Mouse (Mus musculus): ENCODE measurements around the gene Atp5s. TPM values are rescaled to one million over a fixed set of nuclear protein-coding genes. Genes with fewer than 3 reads are reported as not detected.

Gene Atp5s
- polyA plus RNA-seq, 1 experiment, result 17.4 TPM

GRCm38 (mm10) chr12:69760743-69761406 lies 36.1 kb downstream of the Atp5s start:
- TF ChIP-seq POLR2A (IDR thresholded peaks at IDR 0.05; ENCODE audit: borderline replicate concordance, extremely low read depth, insufficient read depth, insufficient read length, poor library complexity, severe bottlenecking), result no peak
- no peak for TF ChIP-seq CTCF (IDR thresholded peaks at IDR 0.05; ENCODE audit: borderline replicate concordance, extremely low read depth, insufficient read depth, insufficient read length)
- peak; percentile 52 for DNase-seq (ENCODE audit: low read depth)

- DNase-seq (ENCODE audit: low read depth), result no peak
- TF ChIP-seq CTCF (IDR thresholded peaks at IDR 0.05; ENCODE audit: borderline replicate concordance, extremely low read depth, insufficient read depth, insufficient read length) (no peak), POLR2A (IDR thresholded peaks at IDR 0.05; ENCODE audit: borderline replicate concordance, extremely low read depth, insufficient read depth, insufficient read length, poor library complexity, severe bottlenecking) (no peak)
Measured at GRCm38 (mm10) chr12:69761603-69762002, 36.9 kb downstream of the Atp5s start.

GRCm38 (mm10) chr12:69765543-69765942 lies 40.8 kb downstream of the Atp5s start:
- DNase-seq (ENCODE audit: low read depth), result peak; percentile 65
- TF ChIP-seq CTCF (IDR thresholded peaks at IDR 0.05; ENCODE audit: borderline replicate concordance, extremely low read depth, insufficient read depth, insufficient read length), result no peak
- TF ChIP-seq POLR2A (IDR thresholded peaks at IDR 0.05; ENCODE audit: borderline replicate concordance, extremely low read depth, insufficient read depth, insufficient read length, poor library complexity, severe bottlenecking), result no peak

GRCm38 (mm10) chr12:69766185-69766904 lies 41.6 kb downstream of the Atp5s start:
- no peak for DNase-seq (ENCODE audit: low read depth)
- TF ChIP-seq CTCF (IDR thresholded peaks at IDR 0.05; ENCODE audit: borderline replicate concordance, extremely low read depth, insufficient read depth, insufficient read length), result no peak
- TF ChIP-seq POLR2A (IDR thresholded peaks at IDR 0.05; ENCODE audit: borderline replicate concordance, extremely low read depth, insufficient read depth, insufficient read length, poor library complexity, severe bottlenecking), result no peak

GRCm38 (mm10) chr12:69767476-69768258 lies 42.9 kb downstream of the Atp5s start:
- TF ChIP-seq POLR2A (IDR thresholded peaks at IDR 0.05; ENCODE audit: borderline replicate concordance, extremely low read depth, insufficient read depth, insufficient read length, poor library complexity, severe bottlenecking), result no peak
- TF ChIP-seq CTCF (IDR thresholded peaks at IDR 0.05; ENCODE audit: borderline replicate concordance, extremely low read depth, insufficient read depth, insufficient read length), result no peak

GRCm38 (mm10) chr12:69768841-69769240 lies 44.1 kb downstream of the Atp5s start:
- DNase-seq (ENCODE audit: low read depth), result no peak
- no peak for TF ChIP-seq POLR2A (IDR thresholded peaks at IDR 0.05; ENCODE audit: borderline replicate concordance, extremely low read depth, insufficient read depth, insufficient read length, poor library complexity, severe bottlenecking)

More at GRCm38 (mm10) chr12:69767476-69768258, 42.9 kb downstream of the Atp5s start:
- peak; percentile 49 for DNase-seq (ENCODE audit: low read depth)

GRCm38 (mm10) chr12:69776607-69777340 lies 52.0 kb downstream of the Atp5s start:
- no peak for TF ChIP-seq CTCF (IDR thresholded peaks at IDR 0.05; ENCODE audit: borderline replicate concordance, extremely low read depth, insufficient read depth, insufficient read length)
- TF ChIP-seq POLR2A (IDR thresholded peaks at IDR 0.05; ENCODE audit: borderline replicate concordance, extremely low read depth, insufficient read depth, insufficient read length, poor library complexity, severe bottlenecking), result no peak
- no peak for DNase-seq (ENCODE audit: low read depth)

- DNase-seq (ENCODE audit: low read depth), result no peak
- no peak for TF ChIP-seq POLR2A (IDR thresholded peaks at IDR 0.05; ENCODE audit: borderline replicate concordance, extremely low read depth, insufficient read depth, insufficient read length, poor library complexity, severe bottlenecking)
- TF ChIP-seq CTCF (IDR thresholded peaks at IDR 0.05; ENCODE audit: borderline replicate concordance, extremely low read depth, insufficient read depth, insufficient read length), result no peak
Measured at GRCm38 (mm10) chr12:69777341-69777730, 52.6 kb downstream of the Atp5s start.

GRCm38 (mm10) chr12:69777957-69778356 lies 53.2 kb downstream of the Atp5s start:
- DNase-seq (ENCODE audit: low read depth), result no peak
- TF ChIP-seq CTCF (IDR thresholded peaks at IDR 0.05; ENCODE audit: borderline replicate concordance, extremely low read depth, insufficient read depth, insufficient read length), result no peak
- no peak for TF ChIP-seq POLR2A (IDR thresholded peaks at IDR 0.05; ENCODE audit: borderline replicate concordance, extremely low read depth, insufficient read depth, insufficient read length, poor library complexity, severe bottlenecking)

GRCm38 (mm10) chr12:69781480-69781879 lies 56.7 kb downstream of the Atp5s start:
- no peak for DNase-seq (ENCODE audit: low read depth)

More at GRCm38 (mm10) chr12:69781480-69781879, 56.7 kb downstream of the Atp5s start:
- TF ChIP-seq CTCF (IDR thresholded peaks at IDR 0.05; ENCODE audit: borderline replicate concordance, extremely low read depth, insufficient read depth, insufficient read length) (no peak), POLR2A (IDR thresholded peaks at IDR 0.05; ENCODE audit: borderline replicate concordance, extremely low read depth, insufficient read depth, insufficient read length, poor library complexity, severe bottlenecking) (no peak)

Measured in brain, embryonic 14.5 days (tissue).